Mouse (Mus musculus) testis, postnatal 10 days (tissue): ENCODE results near the gene Dlgap1.

Experiments used
- DNase-seq: peaks from one replicate; pipeline ENCODE4 v3.0.0; 2021; ENCODE audit warnings: low spot score

Dlgap1 gene

DNA sequence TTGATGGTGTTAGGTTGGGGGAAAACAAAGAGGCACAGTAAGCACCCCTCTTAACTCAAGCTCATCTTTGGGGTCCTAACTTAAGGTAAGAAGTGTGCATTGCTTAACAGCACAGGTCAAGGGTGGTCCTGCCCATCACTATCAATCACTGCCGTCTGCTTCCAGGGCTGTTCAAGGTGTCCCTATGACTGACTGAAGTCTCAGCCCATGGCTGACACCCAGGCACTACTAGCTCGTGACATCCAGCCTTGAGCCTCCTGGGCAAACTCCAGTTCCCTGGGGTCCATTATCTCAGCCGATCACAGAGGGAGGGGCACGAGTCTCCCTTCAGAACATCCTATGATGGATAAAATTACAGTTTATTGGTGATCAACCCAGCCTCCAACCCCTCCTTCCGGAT lies 897.2 kb downstream of the Dlgap1 start:
- DNase-seq, result no peak

DNA sequence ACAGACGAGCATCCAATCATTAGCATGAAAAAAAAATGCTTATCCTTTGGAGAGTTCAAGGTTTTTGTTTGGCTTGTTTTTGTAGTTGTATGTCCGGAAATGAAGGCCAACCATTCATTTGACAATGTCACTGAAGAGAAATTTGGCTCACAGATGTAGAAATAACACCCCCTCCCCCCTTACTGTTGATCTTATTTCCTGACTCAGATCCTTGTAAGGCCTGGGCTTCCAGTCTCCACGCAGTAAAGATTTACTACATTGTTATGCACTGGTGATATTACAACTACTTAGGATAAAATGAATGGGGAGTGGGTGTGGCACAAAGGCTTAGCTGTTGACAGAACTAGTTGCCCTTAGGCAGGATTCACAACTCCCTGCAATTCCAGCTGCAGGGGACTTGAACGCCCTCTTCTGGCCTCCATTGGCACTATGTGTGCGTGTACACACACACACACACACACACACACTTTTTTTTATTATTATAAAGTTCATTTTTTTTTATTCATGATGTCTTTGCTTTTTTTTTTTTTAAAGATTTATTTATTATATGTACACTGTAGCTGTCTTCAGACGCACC lies 897.8 kb downstream of the Dlgap1 start:
- no peak for DNase-seq

DNA sequence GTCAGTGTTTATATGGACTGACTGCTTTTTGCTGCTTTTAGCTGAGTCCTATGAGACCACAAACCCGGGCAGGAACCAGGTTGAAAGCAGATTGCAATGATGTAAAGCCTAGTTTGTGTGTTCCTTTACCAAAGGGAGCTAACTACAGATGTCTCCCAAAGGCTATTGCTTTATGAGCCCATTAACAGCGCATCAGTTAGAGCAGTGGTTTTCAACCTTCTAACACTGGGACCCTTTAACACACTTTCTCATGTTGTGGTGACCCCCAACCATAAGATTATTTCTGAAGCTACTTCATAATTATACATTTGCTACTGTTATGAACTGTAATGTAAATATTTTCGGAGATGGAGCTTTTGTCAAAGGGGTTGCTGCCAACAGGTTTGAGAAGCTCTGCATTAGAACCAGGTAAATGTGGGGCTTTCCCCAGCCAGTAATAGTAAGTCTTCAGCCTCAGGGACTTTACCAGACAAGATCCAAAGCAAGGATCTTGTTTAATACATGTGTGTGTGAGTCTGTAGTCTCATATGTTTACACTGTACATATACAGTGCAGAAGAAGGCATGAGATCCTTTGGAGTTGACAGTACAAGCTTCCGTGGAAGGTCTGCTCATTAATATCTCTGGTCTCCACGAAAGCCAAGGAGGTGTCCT lies 899.8 kb downstream of the Dlgap1 start:
- no peak for DNase-seq

DNA sequence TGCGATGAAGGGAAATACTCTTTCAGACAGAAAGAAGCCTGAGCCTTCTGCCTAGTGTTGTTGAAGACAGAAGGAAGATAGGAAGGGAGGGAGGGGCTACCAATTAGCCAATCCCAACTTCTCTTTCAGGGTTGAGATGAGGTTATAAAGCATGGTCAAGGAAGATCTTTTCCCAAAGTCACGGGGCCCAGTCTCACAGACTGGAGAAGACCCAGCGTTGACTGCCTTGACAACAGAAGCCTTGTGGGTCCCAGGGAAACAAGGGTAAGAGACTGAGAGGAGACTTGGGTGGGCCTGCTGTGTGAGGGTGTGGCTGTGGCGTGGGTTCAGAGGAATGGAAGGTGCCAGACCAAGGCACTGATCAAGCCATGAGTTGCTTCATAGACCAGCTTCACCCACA lies 901.7 kb downstream of the Dlgap1 start:
- no peak for DNase-seq
